Mouse (Mus musculus) embryonic fibroblast, embryonic 13.5 days (primary cell): ENCODE measurements around the gene Inmt. TPM values are rescaled to one million over a fixed set of nuclear protein-coding genes. Genes with fewer than 3 reads are reported as not detected.

Source experiments
- H3K27ac ChIP-seq: 2 replicates; pipeline ENCODE4 v1.5.1; 2012; ENCODE audit warnings: low read length, control low read depth, inconsistent platforms; ENCODE audit not compliant: insufficient read depth
- H3K4me1 ChIP-seq: 2 replicates; pipeline ENCODE4 v1.6.1; 2011; ENCODE audit warnings: low read length; ENCODE audit not compliant: control insufficient read depth, insufficient read depth
- H3K4me3 ChIP-seq: 2 replicates; pipeline ENCODE4 v1.5.1; 2011; ENCODE audit warnings: mild to moderate bottlenecking, control low read depth, low read length; ENCODE audit not compliant: insufficient read depth
- CTCF ChIP-seq: IDR thresholded peaks from 2 replicates; pipeline ENCODE4 v1.5.1; 2011; ENCODE audit warnings: mild to moderate bottlenecking, control low read depth, low read length, moderate library complexity, borderline replicate concordance; ENCODE audit not compliant: insufficient read depth
- POLR2A ChIP-seq: IDR thresholded peaks from 2 replicates; pipeline ENCODE4 v1.6.1; 2011; ENCODE audit warnings: low read depth, mild to moderate bottlenecking, control low read depth, low read length, moderate library complexity
- polyA plus RNA-seq: library from polyadenylated mRNA; stranded (reverse); fragments of >200 nt; gene quantifications from 2 replicates; pipeline ENCODE4 v1.2.4, GENCODE M21; 2011; ENCODE audit warnings: low read depth; ENCODE audit not compliant: missing spikeins, insufficient read length

Gene Inmt
- polyA plus RNA-seq, 1 experiment: not detected

- TF ChIP-seq CTCF (no peak), POLR2A (no peak)
- H3K4me3 ChIP-seq: no peak within 1 kb of the TSS
- no peaks in the 10 kb centered on the region for H3K4me1 ChIP-seq
- H3K27ac ChIP-seq: no peak within 1 kb of the TSS
Measured at GRCm38 (mm10) chr6:55132794-55133193, 42.0 kb downstream of the Inmt start, which contains the start of gene Crhr2. Crhr2 (minus strand) TSS chr6:55133016.

GRCm38 (mm10) chr6:55131301-55131700 is 43.5 kb downstream of the Inmt start:
- H3K4me1 ChIP-seq: no peaks in the 10 kb centered on the region
- H3K4me3 ChIP-seq: no peak overlapping the region
- H3K27ac ChIP-seq: no peak overlapping the region
- TF ChIP-seq CTCF: no peak
- no peak for TF ChIP-seq POLR2A

GRCm38 (mm10) chr6:55130631-55131030 is 44.2 kb downstream of the Inmt start:
- no peak overlapping the region for H3K27ac ChIP-seq
- H3K4me3 ChIP-seq: no peak overlapping the region
- TF ChIP-seq CTCF (no peak), POLR2A (no peak)
- H3K4me1 ChIP-seq: no peaks in the 10 kb centered on the region

- Histone ChIP-seq H3K4me3 (no peak overlapping the region), H3K4me1 (peaks cover under 1% of the 10 kb centered on the region; the same call in 1 of the 2 replicates), H3K27ac (no peak overlapping the region)
- TF ChIP-seq POLR2A: no peak
- TF ChIP-seq CTCF: no peak
Measured at GRCm38 (mm10) chr6:55128391-55128790, 46.5 kb downstream of the Inmt start.

GRCm38 (mm10) chr6:55126576-55126975 is 48.3 kb downstream of the Inmt start:
- H3K27ac ChIP-seq: no peak overlapping the region
- no peak overlapping the region for H3K4me3 ChIP-seq
- peaks cover 5% of the 10 kb centered on the region; the same call in 1 of the 2 replicates for H3K4me1 ChIP-seq
- TF ChIP-seq POLR2A (no peak), CTCF (no peak)

GRCm38 (mm10) chr6:55123056-55123455 is 51.8 kb downstream of the Inmt start:
- Histone ChIP-seq H3K4me3 (no peak overlapping the region), H3K27ac (no peak overlapping the region), H3K4me1 (peaks cover 5% of the 10 kb centered on the region; the same call in 1 of the 2 replicates)
- TF ChIP-seq POLR2A: no peak
- TF ChIP-seq CTCF: no peak

Other genes with a start within 250 kb of the Inmt start
- 5.9 and 7.3 TPM in 2 replicates for gene Nod1, start 202.4 kb downstream of the Inmt start, polyA plus RNA-seq
- gene Ggct, start 182.1 kb downstream of the Inmt start, polyA plus RNA-seq: 7.2 and 14.8 TPM in 2 replicates
- 321 and 336 TPM in 2 replicates for gene Gars, start 137.0 kb downstream of the Inmt start, polyA plus RNA-seq
- gene Crhr2, start 42.0 kb downstream of the Inmt start, polyA plus RNA-seq: not detected in 2 replicates
- gene Mindy4, start 28.3 kb upstream of the Inmt start, polyA plus RNA-seq: 5.3 and 8.6 TPM in 2 replicates
- 23.7 and 50.9 TPM in 2 replicates for gene Aqp1, start 161.4 kb upstream of the Inmt start, polyA plus RNA-seq
- not detected in 2 replicates for gene Ghrhr, start 201.3 kb upstream of the Inmt start, polyA plus RNA-seq